Mouse (Mus musculus): ENCODE results near the gene Smarcb1. TPM values are rescaled to one million over a fixed set of nuclear protein-coding genes. Genes with fewer than 3 reads are reported as not detected.
A peak's percentile ranks its signal among the peaks of the same experiment; 100 is the strongest.

Smarcb1 gene
- polyA plus RNA-seq (2016; fragmentation: Nextera tagmentation; extraction: Ambion mirVana): 294 and 296 TPM in 2 replicates

- under 1% methylated on average over 76 of the region's 76 CpGs for WGBS
- H3K36me3 ChIP-seq: peaks cover 56% of the 10 kb centered on the region
Measured at GRCm38 (mm10) chr10:75921026-75921725, at the start of gene Smarcb1. Gene Smarcb1, minus strand, starts transcription at chr10:75921617.

GRCm38 (mm10) chr10:75954381-75954811, 33.0 kb upstream of the Smarcb1 start, which contains the start of gene Gm5134:
Gene Gm5134, plus strand, starts transcription at chr10:75954514.
- Histone ChIP-seq H3K36me3 (no peaks in the 10 kb centered on the region), H3K4me1 (peaks cover 26% of the 10 kb centered on the region), H3K27ac (replicated peaks) (peak within 1 kb of the TSS; percentile 47), H3K9me3 (replicated peaks) (no peaks in the 10 kb centered on the region), H3K4me3 (peak within 1 kb of the TSS; percentile 41), H3K27me3 (ENCODE audit: low read depth, poor library complexity, severe bottlenecking) (peaks cover 32% of the 10 kb centered on the region)
- WGBS: 31% methylated on average over 20 of the region's 20 CpGs
- no peak for DNase-seq (ENCODE audit: low spot score)

More at GRCm38 (mm10) chr10:75921026-75921725, at the start of gene Smarcb1:
- Histone ChIP-seq H3K27me3 (ENCODE audit: low read depth, poor library complexity, severe bottlenecking) (no peaks in the 10 kb centered on the region), H3K4me1 (peaks cover 38% of the 10 kb centered on the region), H3K9me3 (replicated peaks) (no peaks in the 10 kb centered on the region), H3K27ac (replicated peaks) (peak within 1 kb of the TSS; percentile 99), H3K4me3 (peak within 1 kb of the TSS; percentile 91)
- DNase-seq (ENCODE audit: low spot score): peak; percentile 94

DNA sequence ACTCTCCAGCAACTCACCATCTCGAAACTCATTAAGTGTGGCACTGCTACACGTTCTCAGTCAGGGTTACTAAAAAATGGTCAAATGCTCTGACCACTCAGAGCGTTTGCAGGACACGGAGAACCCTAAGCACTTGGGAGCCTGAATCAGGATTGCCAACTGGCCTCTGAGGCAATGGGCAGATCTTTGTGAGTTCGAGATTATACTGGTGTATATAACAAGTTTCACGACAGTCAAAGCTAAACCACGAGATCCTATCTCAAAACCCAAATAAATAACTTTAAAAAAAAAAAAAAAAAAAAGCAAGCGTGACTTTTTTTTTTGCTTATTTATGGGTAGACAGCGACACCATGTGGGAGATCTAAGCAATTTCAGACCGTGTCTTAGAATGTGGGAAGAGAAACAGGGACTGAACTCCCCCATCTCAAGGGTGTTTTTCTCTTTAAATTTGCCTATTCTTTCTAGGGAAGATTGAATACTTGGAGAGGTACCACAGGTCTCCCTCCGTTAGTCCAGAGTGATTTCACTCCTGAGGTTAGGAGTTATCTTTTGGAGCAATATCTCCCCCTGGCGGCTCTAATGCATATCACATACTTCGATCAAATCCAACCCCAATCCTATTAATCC, 30.1 kb upstream of the Smarcb1 start:
- 6% methylated on average over 13 of the region's 13 CpGs for WGBS
- no peaks in the 10 kb centered on the region for H3K9me3 ChIP-seq (replicated peaks)
- H3K36me3 ChIP-seq: no peaks in the 10 kb centered on the region
- peak overlapping the region; percentile 65 for H3K4me3 ChIP-seq
- peak; percentile 45 for DNase-seq (ENCODE audit: low spot score)
- peaks cover 37% of the 10 kb centered on the region for H3K27me3 ChIP-seq (ENCODE audit: low read depth, poor library complexity, severe bottlenecking)
- peaks cover 26% of the 10 kb centered on the region for H3K4me1 ChIP-seq
- peak overlapping the region; percentile 76 for H3K27ac ChIP-seq (replicated peaks)

DNA sequence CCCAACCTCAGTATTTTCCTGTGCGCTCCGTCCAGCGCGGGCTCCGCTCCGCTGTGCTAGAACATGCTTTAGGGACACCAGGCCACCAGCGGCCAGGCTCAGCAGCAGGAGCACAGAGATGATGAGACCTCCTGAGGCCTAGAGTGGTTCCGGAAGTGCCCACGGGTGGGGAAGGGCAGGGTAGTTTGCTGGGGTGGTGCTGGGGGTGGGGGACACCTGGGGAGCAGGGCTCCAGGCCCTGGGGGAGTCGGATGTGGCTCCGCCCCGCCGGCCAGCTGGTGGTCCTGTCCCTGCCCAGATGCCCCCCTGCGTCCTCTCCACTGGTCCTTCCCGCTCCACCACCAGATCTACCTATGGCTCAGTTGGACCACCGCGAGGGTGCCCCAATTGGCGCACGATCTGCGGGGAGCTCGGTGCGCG, 29.4 kb upstream of the Smarcb1 start:
- Histone ChIP-seq H3K4me3 (peak overlapping the region; percentile 65), H3K27ac (replicated peaks) (peak overlapping the region; percentile 76), H3K4me1 (peaks cover 26% of the 10 kb centered on the region), H3K9me3 (replicated peaks) (no peaks in the 10 kb centered on the region), H3K36me3 (no peaks in the 10 kb centered on the region), H3K27me3 (ENCODE audit: low read depth, poor library complexity, severe bottlenecking) (peaks cover 37% of the 10 kb centered on the region)
- peak; percentile 47 for DNase-seq (ENCODE audit: low spot score)
- 2% methylated on average over 23 of the region's 23 CpGs for WGBS

DNA sequence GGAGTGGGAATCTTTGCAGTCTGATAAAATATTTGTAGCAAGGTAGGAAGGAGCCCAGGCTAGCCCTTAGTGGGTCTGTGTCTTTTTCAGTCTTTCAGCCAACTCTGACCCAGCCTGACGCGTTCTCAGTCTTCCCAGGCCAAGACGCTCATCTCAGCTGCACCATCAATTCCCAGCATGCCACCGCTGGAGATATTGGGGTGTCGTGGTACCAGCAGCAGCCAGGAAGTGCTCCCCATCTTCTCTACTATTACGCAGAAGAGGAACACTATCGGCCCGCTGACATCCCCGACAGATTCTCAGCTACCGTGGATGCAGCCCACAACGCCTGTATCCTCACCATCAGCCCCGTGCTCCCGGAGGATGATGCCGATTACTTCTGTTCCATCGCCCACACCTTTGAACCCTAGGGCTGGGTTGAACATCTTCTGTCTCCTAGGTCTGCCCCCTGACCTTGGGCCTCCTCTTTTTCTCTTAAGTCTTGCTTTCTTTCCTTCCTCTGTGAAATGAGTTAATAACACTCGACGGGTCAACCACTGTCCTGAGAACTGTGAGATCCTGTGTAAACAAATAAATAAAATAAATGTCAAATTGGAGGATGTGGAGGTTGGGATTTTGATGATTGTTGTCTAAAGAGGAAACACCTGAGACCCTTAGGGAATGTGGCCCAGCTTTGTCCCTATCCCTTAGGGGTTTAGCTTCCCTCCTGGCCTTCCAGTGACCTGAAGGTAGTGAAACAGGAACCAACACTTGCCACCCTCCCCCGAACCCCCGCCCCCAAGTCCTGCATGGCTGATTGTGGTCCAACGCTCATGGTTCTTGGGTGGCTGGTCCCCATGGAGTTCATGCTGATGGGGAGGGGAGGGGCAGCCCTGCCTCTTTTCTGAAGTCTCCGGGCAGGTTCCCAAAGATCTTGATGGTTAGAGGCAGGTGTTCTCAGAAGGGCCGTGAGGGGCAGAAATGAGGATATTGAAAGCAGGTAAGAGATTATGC, 27.9 kb upstream of the Smarcb1 start:
- WGBS: 82% methylated on average over 22 of the region's 22 CpGs
- H3K36me3 ChIP-seq: no peaks in the 10 kb centered on the region
- H3K27me3 ChIP-seq (ENCODE audit: low read depth, poor library complexity, severe bottlenecking): peaks cover 33% of the 10 kb centered on the region
- DNase-seq (ENCODE audit: low spot score): no peak
- H3K4me1 ChIP-seq: peaks cover 23% of the 10 kb centered on the region
- H3K4me3 ChIP-seq: no peak overlapping the region
- no peak overlapping the region for H3K27ac ChIP-seq (replicated peaks)
- H3K9me3 ChIP-seq (replicated peaks): no peaks in the 10 kb centered on the region

- DNase-seq (ENCODE audit: low spot score): no peak
- Histone ChIP-seq H3K36me3 (no peaks in the 10 kb centered on the region), H3K27me3 (ENCODE audit: low read depth, poor library complexity, severe bottlenecking) (peaks cover 32% of the 10 kb centered on the region), H3K9me3 (replicated peaks) (no peaks in the 10 kb centered on the region), H3K4me3 (no peak overlapping the region), H3K27ac (replicated peaks) (no peak overlapping the region), H3K4me1 (peaks cover 27% of the 10 kb centered on the region)
- 85% methylated on average over 5 of the region's 5 CpGs for WGBS
Measured at GRCm38 (mm10) chr10:75948079-75948478, 26.7 kb upstream of the Smarcb1 start.

DNA sequence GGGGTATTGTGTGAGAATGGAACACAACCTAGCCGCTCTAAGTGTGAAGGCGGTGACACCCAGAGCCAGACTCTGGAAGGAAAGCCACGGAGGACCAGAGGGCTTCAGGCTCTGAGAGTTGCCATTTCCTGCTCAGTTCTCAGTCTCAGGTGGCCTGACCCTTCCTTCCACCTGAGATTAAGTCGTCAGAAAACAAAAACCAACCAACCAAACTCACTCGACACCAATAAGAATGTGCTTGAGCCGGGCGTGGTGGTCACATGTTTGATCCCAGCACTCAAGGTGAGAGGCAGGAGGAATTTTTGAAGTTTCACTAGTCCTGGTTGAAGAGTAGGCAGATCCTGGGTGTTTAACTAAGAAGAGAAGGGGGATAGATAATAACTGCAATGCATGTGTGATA, 24.5 kb upstream of the Smarcb1 start:
- Histone ChIP-seq H3K36me3 (no peaks in the 10 kb centered on the region), H3K9me3 (replicated peaks) (no peaks in the 10 kb centered on the region), H3K27ac (replicated peaks) (no peak overlapping the region), H3K4me3 (no peak overlapping the region), H3K4me1 (peaks cover 24% of the 10 kb centered on the region), H3K27me3 (ENCODE audit: low read depth, poor library complexity, severe bottlenecking) (peaks cover 21% of the 10 kb centered on the region)
- 86% methylated on average over 7 of the region's 7 CpGs for WGBS
- no peak for DNase-seq (ENCODE audit: low spot score)

DNA sequence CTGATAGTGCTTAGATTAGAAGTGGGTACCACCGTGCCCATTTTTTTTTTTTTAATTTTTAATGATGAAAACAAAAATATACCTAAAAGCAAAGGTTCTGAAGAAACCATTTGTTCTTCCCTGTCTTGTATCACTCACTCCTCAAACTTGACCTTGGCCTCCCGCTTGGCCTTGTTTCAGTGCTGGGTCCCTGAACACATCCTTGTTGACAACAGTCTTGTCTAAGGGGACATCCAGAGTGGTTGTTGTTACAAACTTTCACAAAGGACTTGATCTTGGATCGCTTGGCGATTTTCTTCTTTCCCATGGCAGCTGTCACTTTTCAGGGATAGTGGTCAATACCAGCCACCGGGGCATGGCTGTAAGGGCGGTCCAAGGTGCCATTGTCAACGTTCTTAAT, 23.8 kb upstream of the Smarcb1 start:
- no peak overlapping the region for H3K4me3 ChIP-seq
- H3K36me3 ChIP-seq: no peaks in the 10 kb centered on the region
- WGBS: 91% methylated on average over 7 of the region's 7 CpGs
- H3K27ac ChIP-seq (replicated peaks): no peak overlapping the region
- H3K4me1 ChIP-seq: peaks cover 24% of the 10 kb centered on the region
- no peaks in the 10 kb centered on the region for H3K9me3 ChIP-seq (replicated peaks)
- H3K27me3 ChIP-seq (ENCODE audit: low read depth, poor library complexity, severe bottlenecking): peaks cover 21% of the 10 kb centered on the region
- DNase-seq (ENCODE audit: low spot score): no peak

GRCm38 (mm10) chr10:75944066-75944772, 22.8 kb upstream of the Smarcb1 start:
- Histone ChIP-seq H3K27me3 (ENCODE audit: low read depth, poor library complexity, severe bottlenecking) (peaks cover 20% of the 10 kb centered on the region), H3K36me3 (no peaks in the 10 kb centered on the region), H3K9me3 (replicated peaks) (no peaks in the 10 kb centered on the region), H3K27ac (replicated peaks) (no peak overlapping the region; the same call in 1 of the 2 replicates), H3K4me3 (no peak overlapping the region), H3K4me1 (peaks cover 24% of the 10 kb centered on the region)
- WGBS: 34% methylated on average over 11 of the region's 11 CpGs
- DNase-seq (ENCODE audit: low spot score): no peak

GRCm38 (mm10) chr10:75942736-75943477, 21.5 kb upstream of the Smarcb1 start, which contains the start of gene Vpreb3:
Gene Vpreb3, plus strand, starts transcription at chr10:75943057.
- 82% methylated on average over 15 of the region's 15 CpGs for WGBS
- no peak for DNase-seq (ENCODE audit: low spot score)
- H3K4me1 ChIP-seq: peaks cover 26% of the 10 kb centered on the region
- no peaks in the 10 kb centered on the region for H3K9me3 ChIP-seq (replicated peaks)
- H3K36me3 ChIP-seq: no peaks in the 10 kb centered on the region
- H3K27ac ChIP-seq (replicated peaks): no peak within 1 kb of the TSS; the same call in 1 of the 2 replicates
- no peak within 1 kb of the TSS for H3K4me3 ChIP-seq
- H3K27me3 ChIP-seq (ENCODE audit: low read depth, poor library complexity, severe bottlenecking): peaks cover 26% of the 10 kb centered on the region

- no peak for DNase-seq (ENCODE audit: low spot score)
- Histone ChIP-seq H3K27ac (replicated peaks) (no peak overlapping the region), H3K4me1 (peaks cover 39% of the 10 kb centered on the region), H3K27me3 (ENCODE audit: low read depth, poor library complexity, severe bottlenecking) (peaks cover 43% of the 10 kb centered on the region), H3K4me3 (no peak overlapping the region), H3K36me3 (no peaks in the 10 kb centered on the region), H3K9me3 (replicated peaks) (no peaks in the 10 kb centered on the region)
- WGBS: 69% methylated on average over 9 of the region's 9 CpGs
Measured at GRCm38 (mm10) chr10:75941042-75941824, 19.8 kb upstream of the Smarcb1 start.
